Comparison of ENCODE assay signal across 24 mouse cellular contexts in the genomic region with DNA sequence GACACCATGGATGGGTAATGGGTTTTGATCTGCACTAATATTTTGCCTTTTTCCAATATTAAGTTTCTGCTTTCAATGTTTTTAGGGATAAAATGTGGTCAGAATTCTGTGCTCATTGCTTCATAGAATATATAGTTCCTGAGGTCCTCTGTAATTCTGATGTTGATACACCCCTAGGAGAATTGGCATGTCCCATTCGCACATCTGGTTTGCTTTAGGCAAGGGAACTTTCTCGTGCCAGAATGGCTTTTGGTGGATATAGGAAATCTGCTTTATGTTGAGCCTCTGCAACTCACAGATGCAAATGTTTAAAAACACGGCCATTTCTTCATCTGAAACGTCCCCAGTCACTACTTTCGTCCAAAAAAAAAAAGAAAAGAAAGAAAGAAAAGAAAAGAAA.
A peak's percentile ranks its signal among the peaks of the same experiment; 100 is the strongest.
DNase-seq lines count a peak whose midpoint lies in the region; ATAC-seq lines count a peak whose summit lies in the region.
"Had no signal": no experiment of that assay in that cellular context is flagged by ENCODE, and none has a peak within 500 bp of the region (broad histone marks: within the 10 kb centered on the region; RNA-seq: fewer than 3 reads in every experiment).

No protein-coding gene starts in this region.

- DNase-seq in forebrain, embryonic 11.5 days (ENCODE audit: low spot score): peak; percentile 24
- peak; percentile 9 to 19 for DNase-seq in urinary bladder, postnatal 4 days (ENCODE audit: low spot score in 2 of 2)
- no peak for DNase-seq in urinary bladder, postnatal 36 days (ENCODE audit: low spot score in 2 of 2)
- peak; percentile 53 for DNase-seq in forelimb bud, embryonic 11.5 days (ENCODE audit: low read depth, low spot score)
- no peak for DNase-seq in thymus, adult 18-20 months
- DNase-seq in cerebellum, postnatal 4 days (ENCODE audit: low spot score in 2 of 2): no peak
- DNase-seq: adrenal gland, postnatal 25 days; cerebellum, adult 18-20 months; cerebellum, postnatal 36 days; gastrocnemius, postnatal 25 days; heart, postnatal 10 days; kidney, adult 8-10 months; right cerebral cortex, postnatal 14 days; spleen, adult 18-20 months; thymus, postnatal 4 days had no signal

- H3K4me3 ChIP-seq in forebrain, embryonic 11.5 days (ENCODE audit: low read depth, low read length): no peak overlapping the region
- no peak overlapping the region for H3K4me3 ChIP-seq in forebrain, embryonic 13.5 days
- H3K4me3 ChIP-seq in hindbrain, embryonic 12.5 days: no peak overlapping the region
- H3K4me3 ChIP-seq: neural tube, embryonic 15.5 days had no signal

- WGBS in forebrain, embryonic 11.5 days: 76% methylated on average over 5 of the region's 5 CpGs
- 89% methylated on average over 5 of the region's 5 CpGs for WGBS in forebrain, embryonic 13.5 days
- 69% methylated on average over 5 of the region's 5 CpGs for WGBS in hindbrain, embryonic 12.5 days

- no peaks in the 10 kb centered on the region for H3K4me1 ChIP-seq in forebrain, embryonic 11.5 days (replicated peaks; ENCODE audit: control insufficient read depth, insufficient read depth, low read length)
- no peaks in the 10 kb centered on the region for H3K4me1 ChIP-seq in forebrain, embryonic 13.5 days
- H3K4me1 ChIP-seq in hindbrain, embryonic 12.5 days: peaks cover 3% of the 10 kb centered on the region; the same call in 1 of the 2 replicates
- H3K4me1 ChIP-seq: neural tube, embryonic 15.5 days had no signal

- H3K36me3 ChIP-seq in forebrain, embryonic 11.5 days (ENCODE audit: control insufficient read depth, insufficient read depth, low read length): no peaks in the 10 kb centered on the region
- no peaks in the 10 kb centered on the region for H3K36me3 ChIP-seq in forebrain, embryonic 13.5 days (ENCODE audit: poor library complexity, severe bottlenecking)
- H3K36me3 ChIP-seq in hindbrain, embryonic 12.5 days: no peaks in the 10 kb centered on the region
- H3K36me3 ChIP-seq: G1E; neural tube, embryonic 15.5 days had no signal

- no peaks in the 10 kb centered on the region for H3K27me3 ChIP-seq in forebrain, embryonic 11.5 days (ENCODE audit: control insufficient read depth, insufficient read depth, low read length)
- H3K27me3 ChIP-seq in forebrain, embryonic 13.5 days: no peaks in the 10 kb centered on the region
- no peaks in the 10 kb centered on the region for H3K27me3 ChIP-seq in hindbrain, embryonic 12.5 days
- H3K27me3 ChIP-seq: neural tube, embryonic 15.5 days had no signal

- no peaks in the 10 kb centered on the region for H3K9me3 ChIP-seq in forebrain, embryonic 11.5 days (ENCODE audit: control insufficient read depth, low read length)
- no peaks in the 10 kb centered on the region for H3K9me3 ChIP-seq in forebrain, embryonic 13.5 days (replicated peaks)
- H3K9me3 ChIP-seq in hindbrain, embryonic 12.5 days (replicated peaks): no peaks in the 10 kb centered on the region
- H3K9me3 ChIP-seq: G1E; neural tube, embryonic 15.5 days had no signal

- no peak overlapping the region for H3K9ac ChIP-seq in forebrain, embryonic 11.5 days (ENCODE audit: low read length)
- H3K9ac ChIP-seq in forebrain, embryonic 13.5 days: no peak overlapping the region
- H3K9ac ChIP-seq in hindbrain, embryonic 12.5 days: no peak overlapping the region
- H3K9ac ChIP-seq: hindbrain, embryonic 14.5 days; liver, embryonic 14.5 days; neural tube, embryonic 15.5 days had no signal

- H3K27ac ChIP-seq in forebrain, embryonic 11.5 days (ENCODE audit: low read depth, low read length): no peak overlapping the region
- H3K27ac ChIP-seq in forebrain, embryonic 13.5 days: no peak overlapping the region
- H3K27ac ChIP-seq in hindbrain, embryonic 12.5 days: no peak overlapping the region
- H3K27ac ChIP-seq: hindbrain, embryonic 14.5 days; liver, embryonic 14.5 days; neural tube, embryonic 15.5 days had no signal

- no peak for ATAC-seq in forebrain, embryonic 11.5 days (replicated peaks; ENCODE audit: low FRiP score)
- no peak for ATAC-seq in forebrain, embryonic 13.5 days
- ATAC-seq in hindbrain, embryonic 12.5 days (ENCODE audit: low FRiP score): no peak
- ATAC-seq: forebrain, embryonic 14.5 days; midbrain, embryonic 16.5 days had no signal

- no peak overlapping the region for H3K4me2 ChIP-seq in forebrain, embryonic 11.5 days (ENCODE audit: low read depth, low read length, severe bottlenecking)
- no peak overlapping the region for H3K4me2 ChIP-seq in forebrain, embryonic 13.5 days
- H3K4me2 ChIP-seq in hindbrain, embryonic 12.5 days (replicated peaks): no peak overlapping the region
- H3K4me2 ChIP-seq: heart, embryonic 11.5 days; hindbrain, embryonic 14.5 days; neural tube, embryonic 15.5 days had no signal

Comparison
In these comparisons a context has a peak if more than half of its experiments do, and no peak if none do; other contexts are left out.
1. DNase-seq: peak in forebrain, embryonic 11.5 days (single experiment), urinary bladder, postnatal 4 days (2 of 2) and forelimb bud, embryonic 11.5 days (single experiment); none in urinary bladder, postnatal 36 days (0 of 2), thymus, adult 18-20 months (0 of 2) and cerebellum, postnatal 4 days (0 of 2).